Mouse (Mus musculus) limb, embryonic 13.5 days (tissue): Measurements from ENCODE around the gene Slc35g3. TPM values are rescaled to one million over a fixed set of nuclear protein-coding genes. Genes with fewer than 3 reads are reported as not detected.

Experiments
- ATAC-seq: fragments of 200-750 bp; cut with Nextera tagmentation; 2 replicates; pipeline ENCODE4 v1.8.0; 2017; ENCODE audit warnings: low read depth, moderate number of reproducible peaks, moderate TSS enrichment; ENCODE audit not compliant: low FRiP score
- H3K27ac ChIP-seq: fragments of 300-500 bp; sonication (generic); 2 replicates; pipeline ENCODE4 v1.5.1; 2015; ENCODE audit warnings: inconsistent platforms, mild to moderate bottlenecking, moderate library complexity
- H3K27me3 ChIP-seq: fragments of 300-500 bp; sonication (generic); 2 replicates; pipeline ENCODE4 v1.6.1; 2015; ENCODE audit warnings: mild to moderate bottlenecking, inconsistent platforms
- H3K36me3 ChIP-seq: fragments of 300-500 bp; sonication (generic); 2 replicates; pipeline ENCODE4 v1.6.1; 2015; ENCODE audit warnings: inconsistent platforms, mild to moderate bottlenecking, moderate library complexity
- H3K4me1 ChIP-seq: fragments of 300-500 bp; sonication (generic); 2 replicates; pipeline ENCODE4 v1.6.1; 2015; ENCODE audit warnings: inconsistent platforms
- H3K4me2 ChIP-seq: fragments of 300-500 bp; sonication (generic); replicated peaks from 2 replicates; pipeline ENCODE4 v1.6.1; 2015; ENCODE audit warnings: inconsistent platforms, mild to moderate bottlenecking, moderate library complexity
- H3K4me3 ChIP-seq: fragments of 300-500 bp; sonication (generic); 2 replicates; pipeline ENCODE4 v1.5.1; 2015; ENCODE audit warnings: moderate library complexity, mild to moderate bottlenecking, inconsistent platforms
- H3K9ac ChIP-seq: fragments of 300-500 bp; sonication (generic); 2 replicates; pipeline ENCODE4 v1.6.1; 2015; ENCODE audit warnings: mild to moderate bottlenecking, inconsistent platforms
- H3K9me3 ChIP-seq: fragments of 300-500 bp; sonication (generic); 2 replicates; pipeline ENCODE4 v1.6.1; 2016; ENCODE audit warnings: inconsistent platforms
- WGBS: fragments of 180-500 bp; shearing (Covaris S2); methylation state at CpG from one replicate; pipeline ENCODE4 v1.1.7; 2015; 5-methylcytosine and 5-hydroxymethylcytosine counted together
- polyA plus RNA-seq: library from polyadenylated mRNA; unstranded; fragments of >200 nt; fragmentation: Nextera tagmentation; extraction: Ambion mirVana; gene quantifications from 2 replicates; pipeline ENCODE4 v1.2.1, GENCODE M21; 2015

Gene Slc35g3
- polyA plus RNA-seq, 1 experiment from 2014 or later, result not detected

DNA sequence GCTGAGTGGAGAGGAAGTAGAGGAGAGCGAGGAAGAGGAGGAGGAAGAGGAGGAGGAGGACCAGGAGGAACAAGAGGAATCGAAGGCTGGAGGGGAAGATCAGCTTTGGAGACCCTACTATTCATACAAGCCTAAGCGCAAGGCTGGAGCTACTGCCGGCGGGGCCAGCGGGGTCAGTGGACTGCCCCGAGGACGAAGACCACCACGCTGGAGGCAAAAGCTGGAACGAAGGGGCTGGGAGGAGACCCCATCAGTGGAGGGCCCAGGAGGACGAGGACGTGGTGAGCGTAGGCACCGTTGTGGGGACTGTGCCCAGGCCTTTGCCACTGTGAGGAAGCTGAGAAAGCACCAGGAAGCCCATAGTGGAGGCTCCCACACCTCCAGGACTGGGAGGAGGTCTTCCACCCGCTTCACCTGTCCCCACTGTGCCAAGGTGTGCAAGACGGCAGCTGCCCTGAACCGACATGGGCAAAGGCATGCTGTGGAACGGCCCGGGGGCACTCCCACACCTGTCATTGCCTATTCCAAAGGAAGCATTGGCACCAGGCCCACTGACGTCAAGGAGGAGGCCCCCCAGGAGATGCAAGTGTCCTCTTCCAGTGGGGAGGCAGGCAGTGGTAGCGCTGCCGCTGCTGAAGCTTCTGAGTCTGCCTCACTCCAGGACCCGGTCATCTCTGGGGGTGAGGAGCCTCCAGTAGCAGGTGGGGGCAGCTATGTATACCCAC, 16.7 kb upstream of the Slc35g3 start:
- Histone ChIP-seq H3K9ac (no peak overlapping the region), H3K4me1 (peaks cover 14% of the 10 kb centered on the region), H3K27me3 (peaks cover 48% of the 10 kb centered on the region), H3K4me2 (no peak overlapping the region), H3K4me3 (no peak overlapping the region), H3K27ac (no peak overlapping the region), H3K36me3 (peaks cover 32% of the 10 kb centered on the region), H3K9me3 (no peaks in the 10 kb centered on the region)
- WGBS, result 66% methylated on average over 23 of the region's 23 CpGs
- no peak for ATAC-seq

- no peak for ATAC-seq
- Histone ChIP-seq H3K4me3 (no peak overlapping the region), H3K9me3 (no peaks in the 10 kb centered on the region), H3K27ac (no peak overlapping the region), H3K36me3 (peaks cover 39% of the 10 kb centered on the region), H3K4me2 (no peak overlapping the region), H3K4me1 (peaks cover 14% of the 10 kb centered on the region), H3K9ac (no peak overlapping the region), H3K27me3 (peaks cover 48% of the 10 kb centered on the region)
- WGBS, result 61% methylated on average over 26 of the region's 26 CpGs
These were observed 15.9 kb upstream of the Slc35g3 start for GRCm38 (mm10) chr11:69777504-69778257.

- H3K4me3 ChIP-seq, result no peak overlapping the region
- peaks cover 14% of the 10 kb centered on the region for H3K4me1 ChIP-seq
- H3K9ac ChIP-seq, result peak overlapping the region; percentile 8; the same call in 1 of the 2 replicates
- WGBS, result 83% methylated on average over 20 of the region's 20 CpGs
- H3K9me3 ChIP-seq, result no peaks in the 10 kb centered on the region
- H3K27ac ChIP-seq, result no peak overlapping the region
- peaks cover 42% of the 10 kb centered on the region for H3K27me3 ChIP-seq
- no peak overlapping the region for H3K4me2 ChIP-seq
- H3K36me3 ChIP-seq, result peaks cover 39% of the 10 kb centered on the region
- no peak for ATAC-seq
These were observed 14.7 kb upstream of the Slc35g3 start for GRCm38 (mm10) chr11:69776488-69776887.

GRCm38 (mm10) chr11:69775716-69776115, 13.9 kb upstream of the Slc35g3 start:
- H3K27ac ChIP-seq, result no peak overlapping the region
- H3K4me2 ChIP-seq, result no peak overlapping the region
- peaks cover 39% of the 10 kb centered on the region for H3K36me3 ChIP-seq
- no peak for ATAC-seq
- H3K4me1 ChIP-seq, result peaks cover 14% of the 10 kb centered on the region
- peaks cover 41% of the 10 kb centered on the region for H3K27me3 ChIP-seq
- no peak overlapping the region for H3K9ac ChIP-seq
- 65% methylated on average over 10 of the region's 10 CpGs for WGBS
- no peaks in the 10 kb centered on the region for H3K9me3 ChIP-seq
- no peak overlapping the region for H3K4me3 ChIP-seq

DNA sequence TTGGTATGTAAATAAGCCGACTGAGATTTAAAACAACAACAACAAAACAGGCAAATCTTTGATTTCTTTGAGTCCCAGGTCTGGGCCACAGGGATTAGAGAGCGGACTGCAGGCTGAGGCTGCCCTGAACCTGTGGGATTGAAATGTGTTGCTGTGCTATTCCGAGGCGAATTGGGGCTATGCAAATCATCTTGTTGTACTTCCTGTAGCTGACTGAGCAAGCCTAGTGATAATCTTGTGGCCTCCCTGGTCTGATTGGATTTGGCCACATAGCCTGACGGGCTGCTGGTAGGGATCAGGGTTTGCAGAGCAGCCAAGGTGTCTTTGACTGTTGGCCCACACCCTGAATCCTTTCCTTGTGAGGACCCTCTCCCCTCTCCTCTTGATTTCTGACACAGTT, 13.2 kb upstream of the Slc35g3 start:
- Histone ChIP-seq H3K9ac (no peak overlapping the region), H3K4me2 (no peak overlapping the region), H3K27me3 (peaks cover 40% of the 10 kb centered on the region), H3K4me1 (peaks cover 16% of the 10 kb centered on the region), H3K9me3 (no peaks in the 10 kb centered on the region), H3K36me3 (peaks cover 39% of the 10 kb centered on the region), H3K27ac (no peak overlapping the region), H3K4me3 (no peak overlapping the region)
- 66% methylated on average over 5 of the region's 5 CpGs for WGBS
- ATAC-seq, result no peak

DNA sequence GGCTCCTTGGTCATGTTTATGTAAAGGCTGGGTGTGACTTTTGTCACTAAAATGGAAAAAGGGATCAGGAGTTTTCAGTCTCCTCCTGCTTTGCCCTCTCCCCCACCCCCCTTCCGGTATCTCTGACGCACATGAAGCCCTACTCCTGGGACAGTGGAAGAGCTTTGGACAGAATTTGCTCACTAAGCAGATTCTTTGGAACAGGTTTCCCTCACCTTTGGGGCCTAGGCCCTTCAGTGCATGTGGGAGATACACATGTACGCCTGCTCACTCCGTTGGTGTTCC, 5.8 kb upstream of the Slc35g3 start:
- Histone ChIP-seq H3K36me3 (no peaks in the 10 kb centered on the region), H3K4me1 (peaks cover 38% of the 10 kb centered on the region), H3K27me3 (no peaks in the 10 kb centered on the region), H3K9me3 (no peaks in the 10 kb centered on the region), H3K4me2 (peak overlapping the region; percentile 78), H3K27ac (peak overlapping the region; percentile 58; the same call in 1 of the 2 replicates), H3K4me3 (peak overlapping the region; percentile 87), H3K9ac (peak overlapping the region; percentile 96)
- WGBS, result 65% methylated on average over 4 of the region's 4 CpGs
- no peak for ATAC-seq

- ATAC-seq, result no peak
- Histone ChIP-seq H3K4me1 (peaks cover 38% of the 10 kb centered on the region), H3K36me3 (no peaks in the 10 kb centered on the region), H3K27ac (peak overlapping the region; percentile 92), H3K27me3 (no peaks in the 10 kb centered on the region), H3K9ac (peak overlapping the region; percentile 96), H3K9me3 (no peaks in the 10 kb centered on the region), H3K4me3 (peak overlapping the region; percentile 87), H3K4me2 (peak overlapping the region; percentile 78)
- 55% methylated on average over 13 of the region's 13 CpGs for WGBS
These were observed 5.3 kb upstream of the Slc35g3 start for GRCm38 (mm10) chr11:69766872-69767624.

DNA sequence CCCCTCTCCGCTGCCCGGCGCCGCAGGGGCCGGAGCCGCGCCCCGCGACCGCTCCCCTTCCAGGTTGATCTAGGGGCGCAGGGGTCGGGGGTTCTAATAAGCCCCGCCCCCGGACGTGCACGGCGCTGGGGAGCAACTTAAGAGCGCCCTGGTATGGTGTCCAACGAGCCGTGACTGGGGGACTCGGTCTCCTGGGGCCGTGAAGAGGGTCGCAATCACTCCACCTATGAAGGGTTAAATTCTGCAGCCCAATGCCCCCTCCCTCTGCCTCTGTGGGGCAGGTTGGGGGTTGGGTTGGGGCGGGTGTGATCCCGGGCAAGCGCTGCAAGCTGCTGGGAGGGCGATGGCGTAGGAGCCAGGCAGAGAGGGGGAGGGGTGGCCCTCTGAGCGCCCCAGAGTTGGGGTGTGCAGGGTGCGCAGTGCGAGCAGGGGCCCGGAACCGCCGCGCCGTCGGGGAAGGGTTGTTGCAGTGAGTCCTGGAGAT, 4.4 kb upstream of the Slc35g3 start:
- peak overlapping the region; percentile 92 for H3K27ac ChIP-seq
- ATAC-seq, result peak; percentile 78
- no peaks in the 10 kb centered on the region for H3K36me3 ChIP-seq
- H3K27me3 ChIP-seq, result no peaks in the 10 kb centered on the region
- H3K4me1 ChIP-seq, result peaks cover 38% of the 10 kb centered on the region
- peak overlapping the region; percentile 96 for H3K9ac ChIP-seq
- WGBS, result under 1% methylated on average over 36 of the region's 37 CpGs
- H3K4me3 ChIP-seq, result peak overlapping the region; percentile 87
- peak overlapping the region; percentile 78 for H3K4me2 ChIP-seq
- H3K9me3 ChIP-seq, result no peaks in the 10 kb centered on the region

DNA sequence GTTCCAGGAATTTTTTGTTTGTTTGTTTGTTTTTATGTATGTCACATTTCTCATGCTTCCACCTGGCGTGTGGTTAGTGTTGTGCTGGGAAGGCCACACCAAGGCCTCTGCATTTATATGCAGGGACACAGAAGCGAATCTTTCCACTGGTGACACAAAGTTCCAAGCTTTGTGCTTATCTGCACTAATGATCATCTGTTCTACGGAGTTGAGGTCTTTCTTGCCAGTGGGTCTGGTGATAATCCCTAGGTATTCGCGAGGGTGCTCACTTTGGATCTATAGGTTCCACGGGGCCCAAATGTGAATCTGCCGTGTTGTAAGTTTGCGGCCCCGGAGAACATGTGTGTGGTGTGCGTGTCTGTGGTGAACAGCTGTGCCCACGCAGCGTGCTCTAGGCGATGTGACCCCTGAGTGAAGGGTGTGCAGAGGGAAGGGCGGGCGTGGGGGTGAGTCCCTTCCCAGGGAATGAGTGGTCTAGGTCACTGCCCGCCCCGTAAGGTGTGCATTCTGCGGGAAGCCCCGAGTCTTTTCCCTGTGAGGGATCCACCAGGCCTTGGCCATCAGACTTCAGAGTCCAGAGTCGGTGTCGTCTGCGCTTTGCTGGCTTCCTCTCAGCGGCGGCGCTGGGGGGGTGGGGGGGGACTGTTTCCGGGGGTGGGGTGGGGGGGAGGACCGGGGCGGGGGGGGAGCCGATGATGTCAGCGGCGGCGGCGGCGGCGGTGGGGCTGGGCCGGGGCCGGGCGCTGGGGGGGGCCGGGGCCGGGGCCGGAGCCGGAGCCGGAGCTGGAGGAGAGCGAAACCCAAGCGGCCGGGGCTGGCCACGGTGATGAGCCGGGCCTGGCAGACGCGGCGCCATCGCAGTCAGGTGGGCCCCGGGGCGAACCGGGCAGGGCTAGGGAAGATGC, 3.7 kb upstream of the Slc35g3 start, which contains the start of gene Zbtb4:
Gene Zbtb4, plus strand, starts transcription at position 692 of the 905 bp plus-strand sequence.
- peak; percentile 62 for ATAC-seq
- no peaks in the 10 kb centered on the region for H3K36me3 ChIP-seq
- 22% methylated on average over 28 of the region's 55 CpGs for WGBS
- H3K4me1 ChIP-seq, result peaks cover 43% of the 10 kb centered on the region
- no peaks in the 10 kb centered on the region for H3K27me3 ChIP-seq
- H3K27ac ChIP-seq, result peak within 1 kb of the TSS; percentile 92
- H3K4me2 ChIP-seq, result peak within 1 kb of the TSS; percentile 78
- peak within 1 kb of the TSS; percentile 96 for H3K9ac ChIP-seq
- peak within 1 kb of the TSS; percentile 87 for H3K4me3 ChIP-seq
- H3K9me3 ChIP-seq, result no peaks in the 10 kb centered on the region

- ATAC-seq, result no peak
- Histone ChIP-seq H3K4me3 (no peak overlapping the region), H3K36me3 (no peaks in the 10 kb centered on the region), H3K9me3 (no peaks in the 10 kb centered on the region), H3K9ac (no peak overlapping the region), H3K27me3 (no peaks in the 10 kb centered on the region), H3K4me2 (no peak overlapping the region), H3K4me1 (peaks cover 44% of the 10 kb centered on the region), H3K27ac (no peak overlapping the region)
- WGBS, result 70% methylated on average over 7 of the region's 7 CpGs
These were observed 1.8 kb upstream of the Slc35g3 start for GRCm38 (mm10) chr11:69763551-69763950.

DNA sequence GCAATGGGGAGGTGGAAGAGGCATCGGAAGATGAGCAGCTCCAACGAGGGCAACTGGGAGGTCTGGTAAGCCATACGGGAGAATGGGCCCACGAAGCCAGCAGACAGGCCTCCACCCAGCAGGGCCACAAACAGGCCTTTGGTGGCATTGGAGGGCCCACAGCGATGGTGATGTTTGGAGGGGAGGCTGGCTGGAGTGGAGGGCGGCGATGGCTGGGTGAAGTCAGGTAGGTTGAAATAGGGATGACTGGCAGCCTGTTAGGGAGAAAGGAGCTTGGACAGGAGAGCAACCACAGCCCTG, 917 bp downstream of the Slc35g3 start:
- Histone ChIP-seq H3K27me3 (no peaks in the 10 kb centered on the region), H3K9me3 (no peaks in the 10 kb centered on the region), H3K9ac (no peak overlapping the region), H3K4me1 (peaks cover 39% of the 10 kb centered on the region), H3K4me3 (no peak overlapping the region), H3K27ac (no peak overlapping the region; the same call in 1 of the 2 replicates), H3K4me2 (no peak overlapping the region), H3K36me3 (no peaks in the 10 kb centered on the region)
- ATAC-seq, result no peak
- 89% methylated on average over 7 of the region's 7 CpGs for WGBS
